Mouse (Mus musculus): Measurements from ENCODE around the gene Zfp773. TPM values are rescaled to one million over a fixed set of nuclear protein-coding genes. Genes with fewer than 3 reads are reported as not detected.

Gene Zfp773
- polyA plus RNA-seq, 1 experiment from 2014 or later: 5.0 TPM

Other genes starting within 250 kb of the Zfp773 start
- not detected in 2 replicates for gene Aurkc, start 141.5 kb downstream of the Zfp773 start, polyA plus RNA-seq (2016; fragmentation: Nextera tagmentation; extraction: Ambion mirVana)
- 13.8 and 17.2 TPM in 2 replicates for gene Zfp954, start 15.3 kb downstream of the Zfp773 start, polyA plus RNA-seq (2016; fragmentation: Nextera tagmentation; extraction: Ambion mirVana)
- gene Zfp418, start 34.6 kb upstream of the Zfp773 start, polyA plus RNA-seq (2016; fragmentation: Nextera tagmentation; extraction: Ambion mirVana): 2.4 and 2.7 TPM in 2 replicates
- 8.4 and 11.1 TPM in 2 replicates for gene Zfp772, start 73.2 kb upstream of the Zfp773 start, polyA plus RNA-seq (2016; fragmentation: Nextera tagmentation; extraction: Ambion mirVana)
- 0.28 and 0.65 TPM in 2 replicates for gene Vmn2r29, start 110.6 kb upstream of the Zfp773 start, polyA plus RNA-seq (2016; fragmentation: Nextera tagmentation; extraction: Ambion mirVana)
- 1.5 and 2.0 TPM in 2 replicates for gene Gm45844, start 141.5 kb upstream of the Zfp773 start, polyA plus RNA-seq (2016; fragmentation: Nextera tagmentation; extraction: Ambion mirVana)
- 42.7 and 56.4 TPM in 2 replicates for gene Clcn4, start 164.1 kb upstream of the Zfp773 start, polyA plus RNA-seq (2016; fragmentation: Nextera tagmentation; extraction: Ambion mirVana)
- gene Vmn2r30, start 200.9 kb upstream of the Zfp773 start, polyA plus RNA-seq (2016; fragmentation: Nextera tagmentation; extraction: Ambion mirVana): not detected in 2 replicates
- gene Gm45783, start 237.8 kb upstream of the Zfp773 start, polyA plus RNA-seq (2016; fragmentation: Nextera tagmentation; extraction: Ambion mirVana): not detected in 2 replicates

Measured in midbrain, embryonic 10.5 days (tissue).